Mouse (Mus musculus) liver, adult 2 months (tissue): ENCODE results near the gene Plek. TPM values are rescaled to one million over a fixed set of nuclear protein-coding genes. Genes with fewer than 3 reads are reported as not detected.
"Not testable (repeated sequence)": the region's sequence is repeated elsewhere in the genome, so short reads cannot be mapped to it uniquely, and the experiment has no call there.

ENCODE experiments used
- DNase-seq: peaks from one replicate; pipeline ENCODE4 v3.0.0-alpha.2; 2011; ENCODE audit warnings: low read depth, low spot score; ENCODE audit errors: extremely low read depth
- H3K27ac ChIP-seq: fragments of 200-500 bp; replicated peaks from 2 replicates; pipeline ENCODE4 v1.5.1; 2012; ENCODE audit warnings: low read depth, mild to moderate bottlenecking, control low read depth, inconsistent platforms, low read length; ENCODE audit not compliant: insufficient read depth
- H3K27me3 ChIP-seq: fragments of 200-500 bp; 2 replicates; pipeline ENCODE4 v1.6.1; 2012; ENCODE audit warnings: mild to moderate bottlenecking, moderate library complexity, low read length, inconsistent platforms; ENCODE audit not compliant: control insufficient read depth, insufficient read depth
- H3K36me3 ChIP-seq: fragments of 200-500 bp; 2 replicates; pipeline ENCODE4 v1.6.1; 2012; ENCODE audit warnings: low read length, inconsistent platforms; ENCODE audit not compliant: control insufficient read depth, insufficient read depth
- H3K4me1 ChIP-seq: fragments of 200-500 bp; 2 replicates; pipeline ENCODE4 v1.6.1; 2011; ENCODE audit warnings: low read length; ENCODE audit not compliant: control insufficient read depth, insufficient read depth
- H3K4me3 ChIP-seq: fragments of 200-500 bp; 2 replicates; pipeline ENCODE4 v1.5.1; 2011; ENCODE audit warnings: low read depth, mild to moderate bottlenecking, control low read depth, low read length, moderate library complexity; ENCODE audit not compliant: insufficient read depth
- H3K79me2 ChIP-seq: fragments of 200-500 bp; 2 replicates; pipeline ENCODE4 v1.6.1; 2012; ENCODE audit warnings: inconsistent platforms, mild to moderate bottlenecking, low read length, moderate library complexity; ENCODE audit not compliant: control insufficient read depth, insufficient read depth
- H3K9ac ChIP-seq: fragments of 200-500 bp; 2 replicates; pipeline ENCODE4 v1.6.1; 2012; ENCODE audit warnings: low read depth, mild to moderate bottlenecking, control low read depth, inconsistent platforms, low read length
- CTCF ChIP-seq: fragments of 200-500 bp; IDR thresholded peaks from 2 replicates; pipeline ENCODE4 v1.5.1; 2011; ENCODE audit warnings: low read depth, low read length, control low read depth
- POLR2A ChIP-seq: fragments of 200-500 bp; IDR thresholded peaks from 2 replicates; pipeline ENCODE4 v1.6.1; 2011; ENCODE audit warnings: low read length, control low read depth; ENCODE audit not compliant: insufficient read depth; ENCODE audit errors: extremely low read depth
- WGBS: fragments of 180-500 bp; shearing (Covaris S2); methylation state at CpG from one replicate; pipeline ENCODE4 v1.1.7; 2018; 5-methylcytosine and 5-hydroxymethylcytosine counted together
- polyA plus RNA-seq: library from polyadenylated mRNA; depleted of rRNA; stranded (reverse); fragments of >200 nt; gene quantifications from 2 replicates; pipeline ENCODE4 v1.2.3, GENCODE M21; 2012
- total RNA-seq: library from RNA; depleted of rRNA; stranded (reverse); fragments of >200 nt; gene quantifications from 2 replicates; pipeline ENCODE4 v1.2.3, GENCODE M21; 2014

Gene Plek
- total and polyA plus RNA-seq, 2 experiments, result 0.29 to 2.0 TPM

DNA sequence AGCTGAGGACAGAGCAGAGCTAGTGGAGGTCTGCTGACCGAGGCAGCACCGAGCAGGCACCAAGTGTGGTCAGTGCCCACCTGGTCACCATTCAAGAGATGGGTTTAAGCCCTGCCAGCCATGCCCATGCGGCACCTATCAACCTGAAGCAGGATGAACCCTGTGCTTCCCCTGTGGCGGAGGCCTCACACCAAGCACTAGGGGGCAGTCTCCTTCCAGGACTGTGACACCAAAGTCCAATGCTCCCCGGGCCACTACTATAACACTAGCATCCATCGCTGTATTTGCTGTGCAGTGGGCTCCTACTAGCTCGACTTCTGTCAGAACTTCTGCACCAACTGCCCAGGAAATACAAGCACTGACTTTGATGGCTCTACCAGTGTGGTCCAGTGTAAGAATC is 32.9 kb downstream of the Plek start:
- no peak for DNase-seq
- Histone ChIP-seq H3K27me3 (no peaks in the 10 kb centered on the region), H3K79me2 (no peaks in the 10 kb centered on the region), H3K9ac (no peak overlapping the region), H3K4me3 (no peak overlapping the region), H3K27ac (no peak overlapping the region), H3K4me1 (no peaks in the 10 kb centered on the region), H3K36me3 (no peaks in the 10 kb centered on the region)
- TF ChIP-seq POLR2A, result no peak
- peak; percentile 48 for TF ChIP-seq CTCF
- WGBS, result 83% methylated on average over 7 of the region's 7 CpGs

DNA sequence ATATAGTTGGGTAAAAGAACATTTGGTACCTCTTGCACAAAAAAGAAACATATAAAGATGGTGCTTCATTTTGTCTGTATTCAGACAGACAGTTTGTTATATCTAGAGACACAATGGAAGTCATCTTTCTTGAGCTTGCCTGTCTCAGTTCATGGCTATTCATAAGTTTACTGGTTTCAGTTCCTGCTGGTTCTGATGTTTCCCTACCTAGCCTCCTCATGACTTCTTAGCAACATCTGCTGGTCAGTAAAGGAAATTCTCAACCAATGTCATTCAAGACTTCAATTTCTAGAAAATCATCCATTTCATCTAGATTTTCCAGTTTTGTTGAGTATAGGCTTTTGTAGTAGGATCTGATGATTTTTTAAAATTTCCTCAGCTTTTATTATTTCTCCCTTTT is 39.2 kb downstream of the Plek start:
- H3K27ac ChIP-seq, result no peak overlapping the region
- peak; percentile 11 for DNase-seq
- no peak overlapping the region for H3K4me3 ChIP-seq
- TF ChIP-seq CTCF (peak; percentile 18; the same call in 1 of the 2 replicates), POLR2A (no peak)
- no peaks in the 10 kb centered on the region for H3K36me3 ChIP-seq
- H3K79me2 ChIP-seq, result no peaks in the 10 kb centered on the region
- no peaks in the 10 kb centered on the region for H3K4me1 ChIP-seq
- H3K9ac ChIP-seq, result no peak overlapping the region
- H3K27me3 ChIP-seq, result no peaks in the 10 kb centered on the region

DNA sequence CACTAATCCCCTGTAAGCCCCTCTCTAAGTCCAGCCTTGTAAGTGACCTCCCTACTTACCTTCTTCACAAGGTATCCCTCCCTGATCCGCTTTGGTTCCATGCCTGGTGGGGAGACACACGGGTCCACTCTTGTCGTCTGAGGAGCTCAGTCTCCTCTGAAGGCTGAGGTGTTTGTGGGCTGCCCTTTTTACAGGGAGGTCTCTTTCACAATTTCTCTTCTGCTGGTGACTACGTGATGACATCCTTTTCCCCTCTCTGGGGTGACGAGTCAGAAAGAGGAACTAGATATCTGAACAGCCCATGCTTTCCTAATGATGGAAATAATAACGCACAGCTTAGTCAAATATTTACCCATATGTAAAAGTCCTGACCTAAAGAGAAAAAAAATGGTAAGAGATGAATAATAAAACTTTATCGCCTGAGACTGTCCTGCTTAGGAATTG is 43.7 kb downstream of the Plek start:
- 55% methylated on average over 7 of the region's 7 CpGs for WGBS
- Histone ChIP-seq H3K27me3 (no peaks in the 10 kb centered on the region), H3K9ac (peak overlapping the region; percentile 14; the same call in 1 of the 2 replicates), H3K79me2 (no peaks in the 10 kb centered on the region), H3K36me3 (no peaks in the 10 kb centered on the region), H3K4me3 (peak overlapping the region; percentile 42), H3K4me1 (no peaks in the 10 kb centered on the region; the same call in 1 of the 2 replicates), H3K27ac (peak overlapping the region; percentile 41)
- TF ChIP-seq CTCF (no peak), POLR2A (no peak)
- DNase-seq, result peak; percentile 22

DNA sequence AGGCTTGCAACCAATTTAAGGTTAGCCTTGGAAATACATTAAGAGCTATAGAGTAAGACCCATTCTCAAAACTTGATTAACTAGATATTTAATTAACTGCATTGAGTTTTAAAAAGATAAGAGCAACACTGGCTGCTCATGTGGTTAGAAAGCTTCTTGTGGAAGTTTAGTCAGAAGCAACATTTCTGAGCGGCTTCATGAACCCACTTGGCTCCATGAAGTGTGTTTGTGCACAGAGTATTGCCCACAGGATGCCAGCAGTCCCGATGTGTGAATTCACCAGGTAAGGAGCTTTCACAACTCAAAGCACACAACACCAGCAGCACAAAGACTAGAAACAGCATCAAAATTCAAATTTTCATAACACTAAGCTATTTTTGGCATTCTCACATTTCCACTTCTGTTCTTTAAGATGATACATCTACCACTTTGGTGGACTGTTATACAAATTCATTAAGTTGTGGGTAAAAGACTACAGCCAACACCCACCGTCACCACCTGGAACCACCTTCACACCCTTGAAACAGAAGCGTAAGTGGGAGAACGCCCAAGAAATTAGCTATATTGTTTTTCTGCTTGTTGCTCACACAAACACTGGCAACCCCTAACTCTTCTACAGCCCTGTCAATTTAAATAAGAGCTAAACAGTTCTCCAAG is 44.5 kb downstream of the Plek start:
- TF ChIP-seq CTCF, result no peak
- TF ChIP-seq POLR2A, result no peak
- no peaks in the 10 kb centered on the region for H3K36me3 ChIP-seq
- 87% methylated on average over 5 of the region's 5 CpGs for WGBS
- H3K27me3 ChIP-seq, result no peaks in the 10 kb centered on the region
- H3K79me2 ChIP-seq, result no peaks in the 10 kb centered on the region
- no peaks in the 10 kb centered on the region; the same call in 1 of the 2 replicates for H3K4me1 ChIP-seq
- H3K4me3 ChIP-seq, result no peak overlapping the region
- no peak overlapping the region for H3K9ac ChIP-seq
- no peak overlapping the region for H3K27ac ChIP-seq
- DNase-seq, result no peak

DNA sequence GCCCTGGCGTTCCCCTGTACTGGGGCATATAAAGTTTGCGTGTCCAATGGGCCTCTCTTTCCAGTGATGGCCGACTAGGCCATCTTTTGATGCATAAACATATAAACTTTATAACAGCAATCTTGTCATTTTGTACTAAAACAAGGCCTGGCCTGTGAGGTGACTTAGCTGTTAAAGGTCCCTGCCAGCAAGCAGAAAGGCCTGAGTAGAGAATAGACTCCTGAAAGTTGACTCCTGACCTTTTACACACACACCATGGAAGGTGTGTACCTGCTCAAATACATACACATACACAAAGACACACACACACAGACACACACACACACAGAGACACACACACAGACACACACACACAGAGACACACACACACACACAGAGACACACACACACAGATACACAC is 45.7 kb downstream of the Plek start:
- H3K9ac ChIP-seq, H3K27ac ChIP-seq, H3K4me1 ChIP-seq, H3K4me3 ChIP-seq, DNase-seq, H3K79me2 ChIP-seq, H3K27me3 ChIP-seq, H3K36me3 ChIP-seq: not testable (repeated sequence)
- 93% methylated on average over 3 of the region's 3 CpGs for WGBS

DNA sequence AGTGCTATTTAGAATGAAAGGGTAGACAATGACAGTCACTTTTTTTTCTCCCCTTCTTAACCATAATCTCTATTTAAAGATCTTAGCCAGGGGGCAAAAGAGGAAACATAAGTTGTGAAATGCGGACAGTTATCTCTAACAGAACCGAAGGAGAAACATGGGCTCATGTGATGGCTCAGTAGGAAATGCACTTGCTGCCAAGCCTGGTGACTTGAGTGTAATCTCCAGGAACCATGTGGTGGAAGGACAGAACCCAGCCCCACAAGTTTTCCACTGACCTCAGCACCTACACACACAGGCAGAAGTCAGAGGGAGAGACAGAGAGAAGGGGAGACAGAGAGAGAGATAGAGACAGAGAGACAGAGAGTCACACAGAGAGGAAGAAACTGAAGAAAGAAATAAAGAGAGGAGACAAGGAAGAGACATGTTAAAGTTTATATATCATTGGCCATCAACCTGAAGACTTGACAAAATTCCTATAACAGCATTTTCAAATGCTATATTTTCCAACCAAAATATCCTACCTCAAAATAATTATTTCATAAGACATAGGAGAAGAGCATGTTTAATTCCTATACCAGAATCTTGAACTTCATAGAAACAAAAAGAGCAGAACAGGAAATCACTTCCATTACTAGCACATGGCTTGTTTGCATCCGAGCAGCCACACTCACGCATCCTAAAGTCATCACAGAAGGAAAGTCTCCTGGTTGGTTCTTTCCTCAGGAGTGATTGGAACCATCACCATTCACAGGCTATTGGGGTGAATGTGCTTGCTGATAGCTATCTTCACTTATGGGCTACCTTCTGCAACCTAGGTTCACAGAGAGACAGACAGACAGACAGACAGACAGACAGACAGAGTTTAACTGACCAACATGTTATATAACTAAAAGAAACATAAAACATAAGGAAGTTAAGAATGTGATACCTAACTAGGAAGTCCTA is 47.0 kb downstream of the Plek start:
- H3K9ac ChIP-seq, result no peak overlapping the region
- H3K36me3 ChIP-seq, result no peaks in the 10 kb centered on the region
- TF ChIP-seq CTCF, result no peak
- TF ChIP-seq POLR2A, result no peak
- no peaks in the 10 kb centered on the region for H3K79me2 ChIP-seq
- 76% methylated on average over 4 of the region's 4 CpGs for WGBS
- no peaks in the 10 kb centered on the region; the same call in 1 of the 2 replicates for H3K4me1 ChIP-seq
- H3K27me3 ChIP-seq, result no peaks in the 10 kb centered on the region
- no peak overlapping the region for H3K4me3 ChIP-seq
- no peak overlapping the region for H3K27ac ChIP-seq
- DNase-seq, result peak; percentile 41
